Mouse (Mus musculus): Measurements from ENCODE around the gene Agmat.
A peak's percentile ranks its signal among the peaks of the same experiment; 100 is the strongest.

Gene Agmat

DNA sequence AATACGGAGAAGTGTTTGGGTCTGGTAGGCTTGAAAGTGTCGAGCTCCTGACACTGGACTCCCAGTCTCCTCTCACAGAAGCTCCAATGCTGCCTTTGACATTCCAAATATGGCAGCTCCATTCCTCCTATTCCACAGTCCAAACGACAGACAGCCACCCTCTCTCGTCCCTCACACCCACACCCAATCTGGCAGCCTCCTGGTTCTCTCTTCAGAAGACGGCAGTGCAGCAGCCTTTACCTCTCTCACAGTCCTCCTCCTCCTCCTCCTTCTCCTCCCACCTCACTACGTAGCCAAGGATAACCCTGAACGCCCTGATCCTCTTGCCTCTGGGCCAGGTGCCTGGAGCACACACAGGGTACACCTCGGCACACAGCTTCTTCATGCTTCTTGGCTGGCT is 33.4 kb downstream of the Agmat start:
- peak; percentile 66 to 81 for DNase-seq (ENCODE audit: low spot score in 2 of 2)

DNA sequence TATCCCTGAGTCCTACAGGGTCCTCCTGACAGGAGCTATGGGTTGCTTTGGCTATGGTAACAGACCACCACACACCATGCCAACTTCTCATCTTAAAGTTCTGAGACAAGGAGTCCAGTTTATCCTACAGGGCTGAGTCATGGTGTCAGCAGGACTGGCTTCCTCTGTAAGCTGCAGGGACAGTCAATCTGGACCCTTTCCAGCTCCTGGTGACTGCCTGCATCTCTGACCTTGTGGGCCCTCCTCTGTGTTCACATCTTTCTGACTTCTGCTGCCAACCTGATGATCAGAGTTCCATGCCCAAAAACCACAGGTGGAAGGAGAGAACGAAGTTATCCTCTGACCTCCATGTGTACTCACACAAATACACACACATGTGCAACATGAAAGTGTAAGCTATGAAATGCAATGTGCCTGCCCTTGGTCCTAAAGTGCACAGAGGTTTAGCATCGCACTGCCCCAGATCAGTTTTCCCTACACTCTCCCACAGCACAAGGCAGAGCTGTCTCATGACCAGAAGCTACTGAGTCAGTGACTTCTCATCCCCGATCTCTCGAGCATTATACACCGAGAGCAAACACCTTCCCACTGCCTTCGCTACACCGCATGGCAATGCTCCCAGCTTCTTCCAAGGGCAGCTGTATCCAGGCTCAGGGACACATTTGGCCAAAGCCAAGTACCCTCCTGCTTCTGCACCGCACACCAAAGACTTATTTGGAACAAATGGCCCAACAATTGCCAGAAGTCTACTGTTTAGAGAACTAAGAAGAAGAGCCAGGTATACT is 34.9 kb downstream of the Agmat start:
- no peak for DNase-seq (ENCODE audit: low spot score in 2 of 2)

GRCm38 (mm10) chr4:141784835-141785234 is 38.4 kb downstream of the Agmat start:
- no peak for DNase-seq (ENCODE audit: low spot score in 2 of 2)

DNA sequence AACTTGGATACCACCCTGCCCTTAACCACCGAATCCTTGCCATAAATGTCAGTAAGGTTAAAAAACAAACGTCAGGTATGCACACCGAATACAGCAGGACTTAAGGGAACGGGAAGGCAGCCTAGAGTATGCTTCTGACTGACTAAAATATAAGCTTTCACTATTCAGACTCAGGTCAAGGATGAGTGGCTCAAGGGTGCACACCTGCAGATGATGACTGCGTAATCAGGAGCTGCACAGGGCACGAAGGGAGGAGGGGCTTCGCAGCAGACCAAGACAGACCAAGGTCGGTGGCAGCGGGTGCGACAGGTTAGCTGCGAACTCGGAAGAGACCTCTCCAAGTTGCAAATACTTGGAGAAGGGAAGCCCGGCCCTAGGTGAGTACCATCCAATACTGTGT is 39.7 kb downstream of the Agmat start:
- DNase-seq (ENCODE audit: low spot score in 2 of 2), result no peak

GRCm38 (mm10) chr4:141787046-141787445 is 40.6 kb downstream of the Agmat start:
- DNase-seq (ENCODE audit: low spot score in 2 of 2), result no peak

GRCm38 (mm10) chr4:141787462-141787861 is 41.0 kb downstream of the Agmat start:
- no peak for DNase-seq (ENCODE audit: low spot score in 2 of 2)

- no peak for DNase-seq (ENCODE audit: low spot score in 2 of 2)
These were observed 43.2 kb downstream of the Agmat start for GRCm38 (mm10) chr4:141789564-141790218.

GRCm38 (mm10) chr4:141790524-141790990 is 44.1 kb downstream of the Agmat start, which contains the start of gene Dnajc16:
Gene Dnajc16, minus strand, starts transcription at chr4:141790931.
- DNase-seq (ENCODE audit: low spot score in 2 of 2), result peak; percentile 98 to 99

GRCm38 (mm10) chr4:141791486-141791885 is 45.0 kb downstream of the Agmat start:
- no peak for DNase-seq (ENCODE audit: low spot score in 2 of 2)

GRCm38 (mm10) chr4:141791951-141792350 is 45.5 kb downstream of the Agmat start:
- DNase-seq (ENCODE audit: low spot score in 2 of 2), result no peak

- DNase-seq (ENCODE audit: low spot score in 2 of 2), result no peak
These were observed 46.2 kb downstream of the Agmat start for GRCm38 (mm10) chr4:141792554-141793281.

GRCm38 (mm10) chr4:141793282-141794151 is 47.0 kb downstream of the Agmat start, which contains the start of gene Casp9:
Gene Casp9, plus strand, starts transcription at chr4:141793612.
- peak; percentile 93 to 96 for DNase-seq (ENCODE audit: low spot score in 2 of 2)

DNA sequence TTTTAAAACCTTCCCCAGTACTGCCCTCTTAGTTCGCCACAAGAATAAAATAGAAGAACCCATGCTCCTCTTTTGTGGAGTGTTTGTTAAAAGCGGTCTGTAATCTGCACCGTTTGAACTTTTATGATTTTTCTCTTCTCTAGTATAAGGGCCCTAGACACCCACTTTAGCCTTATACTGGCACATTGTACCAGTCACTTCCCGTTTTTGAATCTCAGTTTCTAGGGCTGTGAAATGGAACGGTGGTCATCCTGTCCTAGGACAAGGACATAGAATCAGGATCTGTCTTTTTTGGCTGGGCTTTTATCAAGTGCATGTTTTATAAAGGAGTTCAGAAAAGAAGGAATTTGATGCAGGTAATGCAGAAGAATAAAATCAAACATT is 47.7 kb downstream of the Agmat start:
- no peak for DNase-seq (ENCODE audit: low spot score in 2 of 2)

- DNase-seq (ENCODE audit: low spot score in 2 of 2), result no peak
These were observed 49.9 kb downstream of the Agmat start for GRCm38 (mm10) chr4:141796356-141796755.

GRCm38 (mm10) chr4:141796954-141797353 is 50.5 kb downstream of the Agmat start:
- no peak for DNase-seq (ENCODE audit: low spot score in 2 of 2)

- DNase-seq (ENCODE audit: low spot score in 2 of 2), result no peak
These were observed 51.1 kb downstream of the Agmat start for GRCm38 (mm10) chr4:141797545-141797944.

DNA sequence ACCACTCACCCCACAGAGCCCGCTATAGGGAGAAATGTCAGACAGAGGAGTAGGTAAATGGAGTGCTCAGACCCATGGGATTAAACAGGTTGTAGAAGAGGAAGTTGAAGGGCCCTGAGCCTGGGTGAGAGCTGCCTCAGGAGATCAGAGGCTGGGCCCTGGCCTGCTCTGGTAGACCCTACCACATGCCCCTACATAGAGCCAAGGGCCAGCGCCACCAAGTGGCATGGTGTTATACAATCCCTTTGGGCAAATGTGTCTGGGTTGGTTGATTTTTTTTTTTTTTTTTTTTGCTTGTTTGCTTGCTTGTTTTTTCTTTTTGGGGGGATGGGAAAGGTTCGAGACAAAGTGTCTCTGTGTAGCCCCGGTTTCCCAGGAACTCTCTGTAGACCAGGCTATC is 57.6 kb downstream of the Agmat start:
- no peak for DNase-seq (ENCODE audit: low spot score in 2 of 2)

DNA sequence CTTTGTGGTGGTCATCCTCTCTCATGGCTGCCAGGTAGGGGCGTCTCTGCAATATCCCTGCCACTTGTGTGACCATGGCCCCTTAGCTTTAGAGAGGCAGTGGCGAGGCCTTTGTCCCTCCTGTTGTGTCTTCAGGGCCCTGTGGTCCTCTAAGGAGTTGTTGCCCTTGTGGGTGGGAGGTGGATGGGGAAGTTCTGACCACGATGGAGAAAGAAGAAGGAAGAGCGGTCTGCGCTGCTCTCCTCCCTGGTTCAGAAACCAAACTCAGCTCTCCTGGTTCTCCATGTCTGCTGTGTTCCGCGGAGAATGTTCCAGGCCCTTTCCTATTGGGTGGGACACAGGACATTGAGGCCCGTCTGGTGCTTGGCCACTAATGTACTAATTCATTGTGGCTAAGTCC is 59.4 kb downstream of the Agmat start:
- DNase-seq (ENCODE audit: low spot score in 2 of 2), result no peak

All from right cerebral cortex, postnatal 36 days (tissue).